In genomic region chr5:66326395-66326794, GRCm38 (mm10) we compare ENCODE assay signal across 9 mouse cellular contexts.
DNase-seq lines count a peak whose midpoint lies in the region; ATAC-seq and TF ChIP-seq lines count a peak whose summit lies in the region.
"Had no signal": no experiment of that assay in that cellular context is flagged by ENCODE, and none has a peak within 500 bp of the region (broad histone marks: within the 10 kb centered on the region; RNA-seq: fewer than 3 reads in every experiment).

No protein-coding gene starts in this region.

- no peak for ATAC-seq in lung, postnatal 0 days
- ATAC-seq in cerebellum, adult (ENCODE audit: insufficient number of reproducible peaks, low FRiP score, low TSS enrichment), result no peak

- peak; percentile 87 for TF ChIP-seq CTCF in gastrocnemius, adult 2 months (IDR thresholded peaks at IDR 0.05)
- peak; percentile 96 for TF ChIP-seq CTCF in lung, postnatal 0 days (IDR thresholded peaks at IDR 0.05)
- TF ChIP-seq CTCF in small intestine, adult 2 months (IDR thresholded peaks at IDR 0.05; ENCODE audit: extremely low read depth, insufficient read length, insufficient replicate concordance, low read depth, low read length), result peak; percentile 94; the same call in 1 of the 2 replicates

- no peaks in the 10 kb centered on the region for H3K9me3 ChIP-seq in lung, postnatal 0 days (ENCODE audit: low read length)
- H3K9me3 ChIP-seq: megakaryocyte, embryonic 14.5 days had no signal

- no peaks in the 10 kb centered on the region for H3K27me3 ChIP-seq in lung, postnatal 0 days (replicated peaks; ENCODE audit: insufficient read depth, low read length)
- no peaks in the 10 kb centered on the region for H3K27me3 ChIP-seq in small intestine, adult 2 months (ENCODE audit: control insufficient read depth, insufficient read depth, low read length)
- H3K27me3 ChIP-seq: megakaryocyte, embryonic 14.5 days had no signal

- no peaks in the 10 kb centered on the region for H3K36me3 ChIP-seq in lung, postnatal 0 days (ENCODE audit: insufficient read depth, low read length)
- no peaks in the 10 kb centered on the region for H3K36me3 ChIP-seq in small intestine, adult 2 months (ENCODE audit: control insufficient read depth, insufficient read depth, low read length)

- H3K4me3 ChIP-seq in gastrocnemius, adult 2 months, result no peak overlapping the region
- no peak overlapping the region for H3K4me3 ChIP-seq in lung, postnatal 0 days (ENCODE audit: low read depth, low read length)
- H3K4me3 ChIP-seq in small intestine, adult 2 months (ENCODE audit: low read depth, low read length), result no peak overlapping the region

- no peak for DNase-seq in gastrocnemius, adult 2 months
- no peak for DNase-seq in gastrocnemius, postnatal 14 days
- DNase-seq in lung, postnatal 0 days (ENCODE audit: low spot score), result no peak
- DNase-seq in lung, adult 18-20 months, result no peak
- peak; percentile 22 for DNase-seq in ZHBTc4 (ENCODE audit: low read depth, low spot score)
- no peak for DNase-seq in adrenal gland, postnatal 36 days

- intact Hi-C loops in gastrocnemius, adult 2 months (cut with DNase I), result no loop called here
- intact Hi-C loops in gastrocnemius, postnatal 14 days (cut with DNase I; ENCODE audit: low total_unique reads), result no loop called here

- no peak for TF ChIP-seq EP300 in lung, postnatal 0 days (IDR thresholded peaks at IDR 0.05)

- no peaks in the 10 kb centered on the region for H3K4me1 ChIP-seq in lung, postnatal 0 days (ENCODE audit: insufficient read depth, low read depth, low read length)
- H3K4me1 ChIP-seq in small intestine, adult 2 months (ENCODE audit: control insufficient read depth, insufficient read depth, insufficient read length, low read length), result no peaks in the 10 kb centered on the region

- H3K9ac ChIP-seq in lung, postnatal 0 days (replicated peaks; ENCODE audit: low read depth), result no peak overlapping the region

- WGBS in lung, postnatal 0 days, result 72% methylated on average over 7 of the region's 7 CpGs
- 74% methylated on average over 7 of the region's 7 CpGs for WGBS in small intestine, adult 2 months

- TF ChIP-seq POLR2A in small intestine, adult 2 months (IDR thresholded peaks at IDR 0.05; ENCODE audit: low read depth, low read length), result no peak

- no peak overlapping the region for H3K4me2 ChIP-seq in lung, postnatal 0 days (replicated peaks; ENCODE audit: low read depth, low read length)

- peak overlapping the region; percentile 38; the same call in 1 of the 2 replicates for H3K27ac ChIP-seq in gastrocnemius, adult 2 months
- H3K27ac ChIP-seq in lung, postnatal 0 days (ENCODE audit: low read length), result no peak overlapping the region
- no peak overlapping the region for H3K27ac ChIP-seq in small intestine, adult 2 months (ENCODE audit: insufficient read depth, low read depth, low read length)
